Mouse (Mus musculus) heart, adult 18-20 months (tissue): ENCODE results near the gene Kcng4. TPM values are rescaled to one million over a fixed set of nuclear protein-coding genes. Genes with fewer than 3 reads are reported as not detected.

Experiments
- DNase-seq, 2 experiments: peaks; one replicate each; pipeline ENCODE4 v3.0.0; 2021 to 2022; ENCODE audit warnings: mixed read lengths in 1 of 2
- total RNA-seq, 2 experiments: library from RNA; stranded (reverse); gene quantifications; 2 replicates each; pipeline ENCODE4 v1.2.3; 2021

Kcng4 gene
- total RNA-seq, 2 experiments from 2014 or later, result 0.15 TPM; not detected in 1

DNA sequence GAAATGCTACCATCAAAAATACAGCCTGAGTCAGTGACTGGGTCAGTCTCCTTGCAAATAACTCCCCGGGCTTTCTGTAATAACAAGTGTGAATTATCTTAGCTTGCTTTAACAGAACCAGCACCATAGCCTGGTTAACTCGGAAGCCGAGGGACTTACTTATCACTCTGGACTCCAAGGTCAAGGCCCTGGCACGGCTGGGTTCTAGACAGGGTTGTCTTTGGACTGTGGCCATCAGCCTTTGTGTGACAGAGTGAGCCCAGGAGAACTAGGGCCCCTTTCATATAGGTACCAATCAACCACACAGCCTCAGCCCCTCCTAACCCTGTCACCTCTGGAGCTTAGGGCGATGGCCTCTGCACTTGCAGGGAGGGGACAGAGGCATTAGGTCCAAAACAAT lies 5.6 kb upstream of the Kcng4 start:
- DNase-seq, result no peak

DNA sequence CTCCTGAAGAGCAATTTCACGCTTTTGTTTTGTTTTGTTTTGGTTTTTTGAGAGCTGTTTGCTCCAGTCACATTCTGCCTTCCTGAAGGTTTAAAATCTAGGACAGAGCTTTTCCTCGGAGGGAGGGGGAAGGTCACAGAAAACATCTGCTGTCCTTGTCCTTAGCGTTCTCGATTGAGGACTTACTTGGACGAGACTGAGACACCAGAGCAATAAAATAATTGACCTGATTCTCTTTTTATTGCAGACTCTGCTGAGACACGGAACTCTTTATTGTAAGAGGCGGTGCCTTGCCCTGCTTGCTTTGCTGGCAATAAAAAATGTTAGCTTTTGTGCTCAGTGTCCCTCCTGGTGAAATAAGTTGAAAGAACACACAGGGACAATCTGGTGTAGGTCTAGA lies 4.3 kb upstream of the Kcng4 start:
- DNase-seq, result no peak

DNA sequence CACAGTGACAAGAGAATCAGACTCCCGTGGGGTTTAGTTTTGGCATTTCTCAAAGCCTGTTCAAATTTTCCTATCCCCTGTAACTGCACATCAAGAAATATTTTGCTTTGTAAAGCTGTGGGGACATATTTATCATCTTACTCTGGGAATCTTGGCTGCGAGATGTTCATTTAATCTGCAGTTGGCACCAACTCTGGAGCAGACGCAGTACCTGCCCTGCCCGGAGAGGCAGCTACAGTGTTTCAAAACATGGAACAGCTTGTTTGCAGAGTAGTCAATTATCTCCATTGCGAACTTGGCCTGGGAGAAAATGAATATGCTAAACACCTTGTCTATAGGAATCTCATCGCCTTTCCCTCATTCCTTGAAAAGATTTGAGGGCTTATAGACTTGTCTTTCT lies 2.8 kb upstream of the Kcng4 start:
- no peak for DNase-seq

DNA sequence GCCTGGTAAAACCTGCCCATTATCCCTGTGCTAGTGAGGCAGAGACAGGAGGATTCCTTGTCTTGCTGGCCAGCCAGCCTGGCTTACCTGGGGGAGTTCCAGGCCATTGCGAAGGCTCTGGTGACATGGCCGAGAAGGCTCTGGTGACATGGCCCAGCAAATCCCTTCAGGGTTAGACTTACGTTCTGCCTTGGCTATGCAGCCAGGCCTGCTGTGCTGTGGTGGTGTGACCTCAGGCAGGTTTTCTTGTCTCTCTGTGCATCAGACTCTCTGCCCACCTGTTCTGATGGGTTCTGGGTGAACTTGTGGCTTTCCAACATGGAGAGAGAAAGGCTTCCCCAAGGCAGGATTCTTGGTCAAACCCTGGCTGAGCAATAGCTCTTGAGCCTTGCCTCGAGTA lies 1.9 kb upstream of the Kcng4 start:
- no peak for DNase-seq

DNA sequence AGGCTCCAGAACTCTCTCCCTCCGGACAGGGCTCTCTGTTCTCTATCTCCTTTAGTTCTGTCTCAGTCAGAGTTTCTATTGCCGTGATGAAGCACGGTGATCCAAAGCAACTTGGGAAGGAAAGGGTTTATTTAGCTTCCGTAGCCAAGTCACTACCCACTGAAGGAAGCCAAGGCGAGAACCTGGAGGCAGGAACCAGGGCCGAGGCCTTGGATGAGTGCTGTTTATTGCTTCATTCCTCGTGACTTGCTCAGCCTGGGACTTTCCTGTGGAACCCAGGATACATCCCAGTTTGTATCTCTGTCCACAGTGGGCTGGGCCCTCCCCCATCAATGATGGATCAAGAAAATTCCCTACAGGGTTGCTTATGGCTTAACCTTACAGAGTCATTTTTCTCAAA lies 1.3 kb upstream of the Kcng4 start:
- no peak for DNase-seq

DNA sequence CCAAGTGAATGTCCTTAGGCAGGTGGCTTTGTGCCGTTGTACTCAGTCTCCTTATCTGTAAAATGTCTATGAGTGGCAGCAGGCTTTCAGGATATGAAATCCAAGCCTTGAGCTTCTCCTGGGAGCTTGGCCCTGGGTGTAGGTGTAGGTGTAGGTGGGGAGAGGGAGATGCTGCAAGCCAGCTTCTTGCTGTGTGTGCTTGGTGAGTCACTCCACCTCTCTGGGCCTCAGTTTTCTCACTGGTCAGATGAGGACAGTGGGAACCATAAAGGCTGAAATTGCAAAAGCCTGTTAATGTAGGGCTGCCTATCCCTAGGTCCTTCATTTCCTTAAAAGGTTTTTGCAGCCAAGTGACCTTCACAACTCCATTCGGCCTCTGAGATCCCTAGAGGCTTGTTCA lies 478 bp upstream of the Kcng4 start:
- DNase-seq, result no peak

DNA sequence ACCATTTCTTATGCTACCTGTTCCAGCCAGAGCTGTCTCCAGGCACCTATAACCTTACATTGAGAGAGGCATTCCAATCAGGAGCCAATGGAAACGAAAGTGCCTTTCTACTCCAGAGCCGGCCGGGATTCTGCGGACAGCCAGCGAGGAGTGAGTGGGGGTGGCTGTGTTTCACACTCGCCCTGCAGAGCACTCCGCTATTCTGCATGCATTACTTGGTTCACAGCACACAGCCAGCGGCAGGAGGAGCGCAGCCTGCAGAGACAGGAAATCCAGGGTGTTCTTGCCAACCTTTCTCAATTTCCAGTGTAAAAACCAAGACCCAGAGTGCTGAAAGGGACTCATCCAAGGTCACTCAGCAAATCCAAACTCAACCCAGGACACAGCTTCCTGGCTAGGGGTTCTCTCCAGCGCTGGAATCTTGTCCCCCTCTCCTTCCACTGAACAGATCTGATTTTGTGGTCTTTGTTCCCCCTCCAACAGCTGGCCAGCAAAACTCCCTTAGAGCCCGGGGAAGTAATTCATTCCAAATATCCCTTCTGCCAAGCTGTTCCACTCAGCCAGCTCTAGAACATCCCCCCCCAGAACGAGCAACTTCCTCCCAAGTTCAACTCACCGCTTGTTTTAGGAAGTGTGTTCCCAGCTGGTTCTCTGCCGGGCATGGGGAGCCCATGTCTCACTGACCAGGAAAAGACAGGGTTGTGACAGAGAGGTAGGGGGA lies 704 bp downstream of the Kcng4 start:
- DNase-seq, result peak; percentile 28 to 47

DNA sequence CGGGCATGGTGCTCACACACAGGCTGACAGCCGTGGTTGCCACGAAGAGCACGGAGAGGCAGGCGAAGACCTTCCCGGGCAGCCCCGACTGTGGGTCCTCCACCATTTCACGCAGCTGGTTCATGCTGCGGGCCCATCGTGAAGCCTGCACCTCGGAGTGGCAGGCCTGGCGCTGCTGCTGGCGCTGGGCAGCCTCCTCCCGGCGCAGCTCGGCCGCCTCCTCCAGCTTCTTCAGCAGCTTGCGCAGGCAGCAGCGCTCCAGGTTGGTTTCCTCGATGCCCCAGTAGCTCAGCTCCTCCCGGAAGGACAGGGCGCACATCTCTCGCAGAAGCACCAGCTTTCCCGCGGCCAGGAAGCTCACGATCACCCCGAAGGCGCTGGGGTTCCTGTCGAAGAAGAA lies 2.6 kb downstream of the Kcng4 start:
- no peak for DNase-seq

DNA sequence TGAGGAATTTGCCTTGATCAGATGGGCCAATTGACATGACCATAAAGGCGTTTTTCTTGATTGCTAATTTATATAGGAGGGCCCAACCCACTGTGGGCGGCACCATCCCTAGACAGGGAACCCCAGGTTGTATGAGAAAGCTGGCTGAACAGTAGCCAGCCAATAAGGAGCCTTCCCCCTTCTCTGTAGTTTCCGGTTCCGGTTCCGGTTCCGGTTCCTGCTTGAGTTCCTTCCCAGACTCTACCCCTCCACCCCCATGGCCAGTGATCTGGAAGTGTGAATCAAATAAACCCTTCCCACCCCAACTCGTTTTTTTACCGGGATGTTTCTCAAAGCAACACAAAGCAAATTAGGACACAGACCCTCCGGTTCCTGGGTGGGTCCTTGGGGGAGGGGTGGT lies 3.2 kb downstream of the Kcng4 start:
- DNase-seq, result no peak

DNA sequence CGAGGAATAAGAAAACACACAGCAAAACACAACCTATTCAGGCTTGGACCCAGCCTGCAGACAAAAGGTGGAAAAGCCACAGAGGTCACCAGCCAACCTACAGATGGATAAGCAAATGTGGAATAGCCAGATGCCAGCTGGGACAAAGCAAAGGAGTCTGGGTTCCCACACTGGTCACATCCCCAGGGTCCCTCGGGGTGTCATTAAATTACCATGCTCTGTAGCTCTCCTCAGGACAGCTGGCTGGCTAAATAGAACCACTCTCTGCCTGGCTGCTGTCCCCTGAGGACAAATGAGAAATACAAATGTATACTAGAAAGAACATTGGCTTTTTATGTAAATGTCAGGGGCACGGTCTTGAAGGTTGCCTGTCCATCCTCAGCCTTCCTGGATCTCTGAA lies 4.6 kb downstream of the Kcng4 start:
- DNase-seq, result no peak

DNA sequence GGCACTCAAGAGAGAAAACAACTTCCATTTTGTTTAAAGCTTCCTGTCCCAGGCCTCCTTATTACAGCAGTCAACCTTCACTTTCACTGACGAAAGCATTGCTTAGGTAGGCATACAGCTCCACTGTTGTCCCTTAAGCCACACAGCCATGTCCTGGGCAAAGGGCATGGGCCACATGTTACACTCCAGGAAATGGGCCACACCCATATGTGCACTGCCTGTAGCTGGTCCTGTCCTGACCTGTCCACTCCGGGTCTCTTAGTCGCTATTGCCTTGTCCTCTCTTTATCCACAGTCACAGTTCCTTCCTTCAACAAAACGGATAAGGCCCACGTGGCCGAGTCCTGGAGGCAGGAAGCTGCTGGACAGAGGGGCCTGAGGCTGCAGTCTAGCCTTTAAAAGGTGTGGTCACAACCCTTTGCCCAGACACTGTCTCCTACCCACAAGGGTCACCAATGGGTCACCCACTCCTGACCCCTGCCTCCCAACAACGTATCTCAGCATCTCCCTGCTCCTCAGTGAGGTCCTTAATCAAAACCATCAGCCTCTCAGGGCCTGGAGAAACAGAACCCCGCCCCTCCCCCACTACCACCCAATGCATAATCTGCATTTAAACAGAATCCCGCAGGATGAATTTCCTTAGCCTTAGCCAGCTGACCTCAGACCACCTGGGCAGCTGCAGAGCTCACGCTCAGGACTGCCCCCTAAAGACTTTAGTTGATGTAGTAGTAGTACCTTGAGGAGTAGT lies 7.7 kb downstream of the Kcng4 start:
- no peak for DNase-seq

DNA sequence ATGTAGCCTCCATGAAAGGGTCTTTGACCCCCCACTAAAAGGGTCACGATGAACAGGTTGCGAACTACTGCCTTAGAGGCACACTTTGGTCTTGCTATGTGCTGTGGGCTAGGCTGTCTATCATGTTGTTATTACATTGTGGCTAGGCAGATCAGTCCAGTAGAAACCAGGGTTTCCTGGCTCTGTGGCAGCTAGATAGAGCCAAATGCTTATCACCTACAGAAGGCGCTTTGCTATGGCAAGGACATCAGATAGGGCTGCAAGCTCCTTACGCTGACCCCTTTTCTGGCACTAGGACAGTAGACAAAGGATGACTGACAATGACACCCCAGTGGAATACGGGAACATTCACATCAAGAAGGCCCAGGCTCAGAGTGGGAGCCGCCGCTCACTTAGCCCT lies 8.3 kb downstream of the Kcng4 start:
- no peak for DNase-seq

DNA sequence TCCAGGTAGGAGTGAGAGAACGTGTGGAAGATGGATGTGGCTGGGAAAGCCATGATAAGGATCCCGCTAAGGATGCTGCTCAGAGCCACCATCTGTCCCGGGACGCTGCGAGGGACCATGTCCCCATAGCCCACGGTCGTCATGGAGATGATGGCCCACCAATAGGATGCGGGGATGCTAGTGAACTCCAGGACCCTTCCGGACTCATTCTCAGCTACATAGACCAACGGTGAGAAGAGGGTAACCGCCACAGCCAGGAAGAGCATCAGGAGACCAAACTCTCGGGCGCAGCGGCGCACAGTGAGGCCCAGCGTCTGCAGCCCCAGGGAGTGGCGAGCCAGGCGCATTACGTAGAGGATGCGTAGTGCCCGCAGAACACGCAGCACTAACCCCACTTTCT lies 9.7 kb downstream of the Kcng4 start:
- no peak for DNase-seq

DNA sequence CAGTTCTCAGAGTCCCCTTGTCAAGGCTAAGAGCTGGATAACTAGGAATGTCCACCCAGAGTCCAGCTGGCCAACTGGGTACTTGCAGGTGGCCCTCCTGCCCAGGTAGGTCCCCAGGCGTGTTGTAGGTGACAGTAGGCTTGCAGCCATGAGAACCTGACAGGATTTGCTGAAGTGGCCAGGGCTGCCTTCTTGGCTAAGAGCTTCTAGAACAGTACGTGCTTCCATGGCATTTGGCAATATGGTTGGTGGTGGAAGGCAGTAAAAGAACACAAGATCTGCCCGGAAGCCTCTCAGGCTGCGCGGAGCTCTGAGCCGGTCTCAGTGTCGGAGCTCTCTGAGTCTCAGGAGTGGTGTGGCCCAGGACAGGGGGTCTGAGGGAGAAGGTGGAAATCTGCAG lies 10.6 kb downstream of the Kcng4 start:
- DNase-seq, result no peak

DNA sequence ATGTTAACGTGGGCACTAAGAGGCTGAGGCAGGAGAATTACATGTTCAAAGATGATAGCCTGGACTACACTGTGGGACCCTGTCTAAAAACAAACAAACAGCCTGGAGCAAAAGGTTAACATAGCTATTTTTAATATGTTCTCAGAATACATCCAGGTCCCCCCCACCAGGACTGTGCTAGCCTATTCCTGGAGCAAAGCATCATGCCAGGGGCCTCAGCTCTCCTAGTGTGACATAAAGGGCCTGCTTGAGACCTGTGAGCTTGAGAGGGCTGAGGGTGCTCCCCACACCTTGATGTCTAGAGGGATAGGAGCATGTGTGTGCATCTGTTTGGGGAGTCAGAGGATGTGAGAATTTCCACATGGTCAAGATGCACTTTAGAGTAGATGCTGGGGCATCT lies 11.7 kb downstream of the Kcng4 start:
- DNase-seq, result no peak

DNA sequence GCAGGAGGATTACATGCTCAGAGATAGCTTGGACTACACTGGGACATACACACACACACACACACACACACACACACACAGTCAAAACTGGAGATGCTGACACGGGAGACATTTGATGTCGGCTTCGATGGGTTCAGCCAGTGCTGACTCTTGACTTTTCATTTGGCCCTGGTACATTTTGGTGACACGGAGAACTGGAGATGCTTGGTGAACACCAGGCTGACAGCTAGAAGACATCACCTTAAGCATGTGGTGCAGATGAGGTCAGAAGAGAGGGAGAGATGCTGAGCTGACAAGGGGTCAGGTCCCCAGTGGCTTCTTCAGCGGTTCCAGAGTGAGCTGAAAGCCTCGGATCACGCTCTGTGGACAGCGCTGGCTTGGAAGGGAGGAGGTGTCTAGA lies 12.4 kb downstream of the Kcng4 start:
- no peak for DNase-seq

DNA sequence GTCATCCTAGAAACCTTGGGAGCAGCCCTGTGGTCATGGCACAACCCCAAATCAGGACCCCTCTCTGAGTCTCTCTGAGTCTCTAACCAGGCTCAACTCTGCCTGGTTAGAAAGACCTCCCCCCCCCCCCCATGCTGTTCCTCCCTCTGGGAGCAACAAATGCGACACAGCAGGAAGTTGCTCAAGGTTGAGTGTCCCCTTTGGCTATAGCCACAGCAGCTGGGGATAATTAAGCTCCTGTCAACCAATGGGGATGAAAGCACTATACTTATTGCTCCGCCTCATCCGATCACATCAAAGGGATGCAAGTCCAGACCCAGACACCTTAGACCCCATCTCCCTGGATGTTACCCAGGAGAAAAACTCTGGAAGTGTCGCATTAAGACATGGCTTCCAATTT lies 12.9 kb downstream of the Kcng4 start:
- DNase-seq, result no peak

DNA sequence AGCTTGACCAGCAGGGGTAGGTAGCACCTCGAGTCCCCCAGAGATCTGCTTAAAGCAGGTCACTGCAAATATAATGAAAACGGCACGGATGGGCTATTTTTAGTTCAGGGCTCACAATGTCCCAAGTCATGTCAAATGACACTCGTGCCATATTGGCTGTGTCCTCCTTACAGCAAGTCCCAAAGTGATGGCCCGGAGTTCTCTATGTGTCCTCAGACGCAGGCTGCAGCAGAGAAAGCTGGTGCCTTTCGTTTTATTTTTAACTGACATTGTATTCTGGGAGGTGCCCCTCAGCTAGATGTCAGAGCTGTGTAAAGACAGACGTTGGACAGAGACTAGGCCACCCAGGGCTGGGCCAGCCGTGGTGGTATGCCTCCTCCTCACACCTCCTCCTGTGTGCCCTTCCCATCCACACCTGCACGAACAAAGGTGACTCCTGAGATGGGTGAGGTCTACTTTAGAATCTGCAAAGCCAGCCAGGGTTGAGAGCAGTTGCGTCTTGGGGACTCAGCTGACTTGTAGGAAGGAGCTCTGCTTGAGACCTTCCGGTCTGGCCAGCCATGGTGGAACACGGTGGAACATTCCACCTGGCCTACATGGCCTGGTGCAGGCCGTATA lies 14.5 kb downstream of the Kcng4 start:
- DNase-seq, result peak; percentile 31 to 57

DNA sequence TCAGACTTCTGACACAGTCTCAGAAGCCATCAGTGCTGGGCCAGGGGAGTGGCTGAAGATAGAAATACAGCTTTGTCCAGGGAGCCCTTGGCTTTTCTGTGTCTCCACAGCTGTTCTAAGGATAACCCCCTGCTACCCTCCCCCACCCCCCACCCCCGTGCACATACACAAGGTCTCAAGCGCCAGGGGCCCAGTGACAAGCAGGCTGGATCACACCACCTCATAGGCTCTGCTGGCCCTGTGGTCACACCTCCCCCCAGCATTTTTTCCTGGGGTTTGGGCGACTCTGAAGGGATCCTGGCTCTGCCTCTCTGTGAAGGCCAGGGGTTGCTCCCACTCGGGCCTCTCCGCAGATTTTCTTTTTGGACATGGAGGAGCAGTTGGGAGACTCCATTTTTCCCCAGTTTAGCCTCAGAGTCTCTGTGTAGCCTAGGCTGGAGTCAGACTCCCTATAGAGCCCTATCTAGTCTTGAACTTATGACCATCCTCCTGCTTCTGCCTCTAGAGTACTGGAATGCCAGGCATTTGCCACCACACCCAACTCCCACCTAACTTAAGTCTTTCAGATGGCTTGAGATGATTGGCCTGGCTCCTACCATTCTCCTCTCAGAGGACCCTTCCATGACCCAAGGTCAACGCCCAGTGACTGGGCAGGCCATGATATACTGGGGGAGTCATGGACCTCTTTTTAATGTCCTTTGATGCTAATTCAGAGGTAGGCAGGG lies 15.2 kb downstream of the Kcng4 start:
- DNase-seq, result no peak

DNA sequence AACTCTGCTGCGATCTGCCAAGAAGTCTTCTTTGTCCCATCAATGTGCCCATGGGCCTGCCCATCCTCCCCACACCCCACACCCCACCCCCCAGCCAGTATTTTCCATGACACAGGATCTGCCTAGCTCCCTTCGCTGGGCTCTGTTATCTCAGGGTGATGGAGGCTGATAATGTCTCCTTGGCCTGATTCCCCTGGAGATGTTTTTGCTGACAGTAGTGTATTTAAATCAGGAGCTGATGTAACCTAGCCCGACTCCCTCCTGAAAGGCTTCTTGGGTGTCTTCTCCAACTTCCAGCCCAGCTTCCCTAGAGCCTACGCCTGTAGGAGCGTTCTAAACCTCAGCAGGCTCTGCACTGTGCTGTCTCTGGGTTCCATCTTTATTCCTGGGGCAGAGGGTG lies 16.6 kb downstream of the Kcng4 start:
- no peak for DNase-seq

DNA sequence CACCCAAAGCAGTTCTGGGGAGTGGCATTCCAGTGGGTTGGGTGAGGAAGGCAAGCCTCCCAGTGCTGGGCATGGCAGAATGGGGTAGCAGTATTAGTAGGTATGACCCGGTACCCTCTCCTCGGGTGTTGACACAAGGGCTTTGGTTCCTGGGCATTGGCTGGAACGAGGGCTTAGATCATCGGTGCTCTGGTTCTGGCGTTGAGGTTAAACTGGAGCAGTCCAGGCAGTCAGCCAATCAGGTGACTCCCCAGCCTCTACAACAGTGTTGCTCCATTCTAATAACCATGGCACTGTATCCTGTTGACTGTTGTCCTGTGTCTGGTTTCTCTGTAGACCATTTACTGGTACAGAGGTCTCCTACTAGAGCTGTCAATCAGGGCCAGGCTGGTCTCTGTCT lies 17.9 kb downstream of the Kcng4 start:
- DNase-seq, result peak; percentile 59 to 77

DNA sequence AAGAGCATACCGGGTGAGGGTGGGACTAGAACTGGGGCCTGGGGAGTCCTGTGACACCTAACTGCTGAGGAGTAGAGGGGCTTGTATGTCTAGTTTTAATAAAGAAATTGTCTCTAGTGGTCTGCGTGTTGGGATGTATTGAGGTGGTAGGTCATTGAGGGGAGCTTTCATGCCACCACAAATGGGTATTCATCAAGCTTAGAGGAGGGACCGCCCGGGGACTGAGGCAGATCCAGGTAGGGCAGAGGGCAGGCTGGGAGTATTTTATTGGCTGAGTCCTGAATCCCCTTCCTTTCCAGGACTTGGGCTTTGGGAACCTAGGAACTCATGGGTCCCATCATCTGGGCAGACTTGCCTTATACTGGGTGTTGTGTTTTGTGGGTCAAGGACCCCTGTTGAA lies 18.7 kb downstream of the Kcng4 start:
- DNase-seq, result no peak

DNA sequence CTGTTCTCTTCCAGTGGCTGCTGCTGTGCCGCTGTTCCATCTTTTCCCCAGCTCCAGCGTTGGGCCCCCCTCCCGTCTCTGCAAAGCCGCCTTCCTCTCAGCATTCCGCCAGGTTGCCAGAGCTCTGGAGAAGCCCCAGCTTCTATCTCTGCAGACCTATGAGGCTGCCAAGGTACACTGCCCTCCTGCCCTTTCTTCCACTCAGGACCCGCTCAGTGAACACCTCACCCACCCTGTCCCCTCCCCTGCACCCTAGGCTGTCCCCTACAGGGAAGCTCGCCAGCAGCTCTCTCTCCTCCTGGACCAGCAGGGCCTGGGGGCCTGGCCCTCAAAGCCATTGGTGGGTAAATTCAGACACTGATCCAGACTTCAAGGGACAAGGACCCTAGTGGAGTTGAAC lies 19.1 kb downstream of the Kcng4 start:
- no peak for DNase-seq
